Mouse (Mus musculus) erythroblast, embryonic 14.5 days (primary cell): ENCODE measurements around the gene Podxl2.

ENCODE experiments used
- GATA1 ChIP-seq: IDR thresholded peaks from 2 replicates; pipeline ENCODE4 v1.6.1; 2012; ENCODE audit warnings: low read length, inconsistent platforms, mixed read lengths
- TAL1 ChIP-seq: IDR thresholded peaks from 3 replicates; pipeline ENCODE4 v1.6.1; 2012; ENCODE audit warnings: low read length, inconsistent platforms, mixed read lengths

GRCm38 (mm10) chr6:88831456-88831855 lies 43.4 kb downstream of the Podxl2 start:
- TF ChIP-seq TAL1 (no peak), GATA1 (no peak)
